Mouse (Mus musculus) lung, postnatal 14 days (tissue): Measurements from ENCODE around the gene Dnah6.

ENCODE experiments used
- DNase-seq: peaks from one replicate; pipeline ENCODE4 v3.0.0; 2021

Gene Dnah6

GRCm38 (mm10) chr6:73227376-73228158, 6.1 kb upstream of the Dnah6 start:
- peak; percentile 42 for DNase-seq

- peak; percentile 91 for DNase-seq
Measured at GRCm38 (mm10) chr6:73222841-73223526, 1.5 kb upstream of the Dnah6 start.

GRCm38 (mm10) chr6:73221958-73222735, 696 bp upstream of the Dnah6 start:
- no peak for DNase-seq

GRCm38 (mm10) chr6:73211602-73212001, 9.8 kb downstream of the Dnah6 start:
- no peak for DNase-seq

GRCm38 (mm10) chr6:73211036-73211435, 10.4 kb downstream of the Dnah6 start:
- no peak for DNase-seq

- DNase-seq, result no peak
Measured at GRCm38 (mm10) chr6:73210445-73210972, 10.9 kb downstream of the Dnah6 start.

GRCm38 (mm10) chr6:73209598-73209997, 11.9 kb downstream of the Dnah6 start:
- DNase-seq, result no peak

- DNase-seq, result no peak
Measured at GRCm38 (mm10) chr6:73204937-73205336, 16.5 kb downstream of the Dnah6 start.

- DNase-seq, result no peak
Measured at GRCm38 (mm10) chr6:73203724-73204123, 17.7 kb downstream of the Dnah6 start.

- DNase-seq, result no peak
Measured at GRCm38 (mm10) chr6:73195291-73195690, 26.2 kb downstream of the Dnah6 start.

GRCm38 (mm10) chr6:73190756-73191155, 30.7 kb downstream of the Dnah6 start:
- no peak for DNase-seq

GRCm38 (mm10) chr6:73184276-73184675, 37.2 kb downstream of the Dnah6 start:
- no peak for DNase-seq

- DNase-seq, result no peak
Measured at GRCm38 (mm10) chr6:73182987-73183386, 38.5 kb downstream of the Dnah6 start.

GRCm38 (mm10) chr6:73182410-73182809, 39.0 kb downstream of the Dnah6 start:
- DNase-seq, result no peak

GRCm38 (mm10) chr6:73182006-73182405, 39.4 kb downstream of the Dnah6 start:
- no peak for DNase-seq

- no peak for DNase-seq
Measured at GRCm38 (mm10) chr6:73175156-73175555, 46.3 kb downstream of the Dnah6 start.

GRCm38 (mm10) chr6:73167230-73167629, 54.2 kb downstream of the Dnah6 start:
- DNase-seq, result no peak

- no peak for DNase-seq
Measured at GRCm38 (mm10) chr6:73162958-73163357, 58.5 kb downstream of the Dnah6 start.

- no peak for DNase-seq
Measured at GRCm38 (mm10) chr6:73161338-73161737, 60.1 kb downstream of the Dnah6 start.

- no peak for DNase-seq
Measured at GRCm38 (mm10) chr6:73155455-73155854, 66.0 kb downstream of the Dnah6 start.

GRCm38 (mm10) chr6:73153675-73154074, 67.8 kb downstream of the Dnah6 start:
- DNase-seq, result peak; percentile 92

- no peak for DNase-seq
Measured at GRCm38 (mm10) chr6:73143403-73143802, 78.0 kb downstream of the Dnah6 start.

- no peak for DNase-seq
Measured at GRCm38 (mm10) chr6:73142776-73143175, 78.7 kb downstream of the Dnah6 start.
